19 mouse cellular contexts compared by ENCODE assay signal in the genomic region with DNA sequence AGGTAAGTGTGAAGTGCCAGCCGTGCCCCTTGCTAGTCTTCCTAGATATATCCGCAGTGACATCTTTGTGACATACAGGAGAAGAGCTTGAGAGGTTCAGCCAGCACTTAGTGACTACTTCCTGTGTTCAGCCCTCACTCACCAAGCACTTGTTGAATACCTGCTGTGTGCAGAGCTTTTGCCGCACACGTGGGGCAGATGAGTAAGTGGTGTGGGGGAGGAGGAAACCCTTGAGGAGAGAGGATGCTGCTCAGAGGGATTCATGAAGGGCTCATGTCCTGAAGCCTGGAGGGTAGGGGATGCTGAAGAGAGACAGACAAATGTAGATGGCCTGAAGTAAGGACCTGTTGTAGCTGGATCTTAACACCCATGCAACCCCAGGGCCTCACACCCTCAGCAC. TPM values are rescaled to one million over a fixed set of nuclear protein-coding genes. Genes with fewer than 3 reads are reported as not detected.
DNase-seq lines count a peak whose midpoint lies in the region; ATAC-seq and TF ChIP-seq lines count a peak whose summit lies in the region.
"Had no signal": no experiment of that assay in that cellular context is flagged by ENCODE, and none has a peak within 500 bp of the region (broad histone marks: within the 10 kb centered on the region; RNA-seq: fewer than 3 reads in every experiment).

No protein-coding gene starts in this region.

- DNase-seq in heart, postnatal 36 days, result no peak
- no peak for DNase-seq in lung, adult 2 months
- no peak for DNase-seq in urinary bladder, postnatal 14 days (ENCODE audit: low spot score)
- DNase-seq: B cell, adult 2 months; cerebellum, adult 18-20 months; gastrocnemius, postnatal 25 days; kidney, adult 2 months; kidney, postnatal 4 days; layer of hippocampus, postnatal 36 days had no signal

- TF ChIP-seq POLR2A in lung, adult 2 months (IDR thresholded peaks at IDR 0.05; ENCODE audit: borderline replicate concordance, extremely low read depth, low read depth, low read length), result no peak
- TF ChIP-seq POLR2A in olfactory bulb, adult 2 months (IDR thresholded peaks at IDR 0.05; ENCODE audit: insufficient read depth, low read depth, low read length), result no peak

- peak overlapping the region; percentile 29; the same call in 1 of the 2 replicates for H3K27ac ChIP-seq in heart, embryonic 11.5 days (ENCODE audit: low read depth, low read length)
- peak overlapping the region; percentile 55; the same call in 1 of the 2 replicates for H3K27ac ChIP-seq in lung, embryonic 15.5 days
- peak overlapping the region; percentile 77 for H3K27ac ChIP-seq in olfactory bulb, adult 2 months (ENCODE audit: insufficient read depth, low read depth, low read length)
- H3K27ac ChIP-seq: embryonic facial prominence, embryonic 13.5 days; liver, embryonic 15.5 days had no signal

- no peak for TF ChIP-seq CTCF in lung, adult 2 months (IDR thresholded peaks at IDR 0.05; ENCODE audit: insufficient read depth, low read length)
- no peak for TF ChIP-seq CTCF in olfactory bulb, adult 2 months (IDR thresholded peaks at IDR 0.05; ENCODE audit: insufficient read depth, low read depth, low read length)

- no peaks in the 10 kb centered on the region for H3K9me3 ChIP-seq in heart, embryonic 11.5 days (replicated peaks; ENCODE audit: control insufficient read depth, low read length)
- no peaks in the 10 kb centered on the region for H3K9me3 ChIP-seq in lung, embryonic 15.5 days
- H3K9me3 ChIP-seq: embryonic facial prominence, embryonic 13.5 days; G1E; hindbrain, embryonic 15.5 days; liver, embryonic 15.5 days had no signal

- WGBS in heart, embryonic 11.5 days (ENCODE audit: insufficient replicate concordance), result 35% methylated on average over 4 of the region's 4 CpGs
- WGBS in lung, embryonic 15.5 days, result 31% methylated on average over 4 of the region's 4 CpGs
- 47% methylated on average over 4 of the region's 4 CpGs for WGBS in lung, adult 2 months
- 40% methylated on average over 4 of the region's 4 CpGs for WGBS in olfactory bulb, adult 2 months

- intact Hi-C loops in heart, postnatal 36 days (cut with DNase I), result loop anchor here (5.0 kb wide), 1 partner anchor 203 kb away; no protein-coding TSS in a partner anchor

- H3K4me3 ChIP-seq in heart, embryonic 11.5 days (ENCODE audit: low read depth, low read length), result no peak overlapping the region
- no peak overlapping the region for H3K4me3 ChIP-seq in lung, embryonic 15.5 days
- H3K4me3 ChIP-seq in lung, adult 2 months (replicated peaks; ENCODE audit: extremely low read depth, low read depth, low read length), result no peak overlapping the region
- no peak overlapping the region for H3K4me3 ChIP-seq in olfactory bulb, adult 2 months (ENCODE audit: insufficient read depth, low read depth, low read length)
- H3K4me3 ChIP-seq: embryonic facial prominence, embryonic 13.5 days; hindbrain, embryonic 15.5 days; liver, embryonic 15.5 days had no signal

- ATAC-seq in heart, embryonic 11.5 days (replicated peaks; ENCODE audit: insufficient number of reproducible peaks, low FRiP score, low TSS enrichment), result no peak
- ATAC-seq in lung, embryonic 15.5 days (ENCODE audit: borderline replicate concordance, extremely low read depth, low FRiP score, low TSS enrichment), result no peak
- peak; percentile 26 for ATAC-seq in activated CD4-positive, CD25-positive, alpha-beta regulatory T cell, adult 4 months

- H3K36me3 ChIP-seq in heart, embryonic 11.5 days (ENCODE audit: control insufficient read depth, insufficient read depth, low read length), result no peaks in the 10 kb centered on the region
- H3K36me3 ChIP-seq in lung, embryonic 15.5 days, result peaks cover 26% of the 10 kb centered on the region
- H3K36me3 ChIP-seq: hindbrain, embryonic 15.5 days had no signal

- peaks cover 19% of the 10 kb centered on the region for H3K27me3 ChIP-seq in heart, embryonic 11.5 days (ENCODE audit: control insufficient read depth, insufficient read depth, low read length)
- no peaks in the 10 kb centered on the region for H3K27me3 ChIP-seq in lung, embryonic 15.5 days

- H3K9ac ChIP-seq in heart, embryonic 11.5 days (ENCODE audit: low read depth, low read length), result no peak overlapping the region
- no peak overlapping the region for H3K9ac ChIP-seq in lung, embryonic 15.5 days
- H3K9ac ChIP-seq: hindbrain, embryonic 15.5 days; liver, embryonic 15.5 days had no signal

- peaks cover 22% of the 10 kb centered on the region for H3K4me1 ChIP-seq in heart, embryonic 11.5 days (ENCODE audit: control insufficient read depth, insufficient read depth, low read length)
- peaks cover 29% of the 10 kb centered on the region for H3K4me1 ChIP-seq in lung, embryonic 15.5 days
- no peaks in the 10 kb centered on the region; the same call in 1 of the 2 replicates for H3K4me1 ChIP-seq in lung, adult 2 months (ENCODE audit: control insufficient read depth, insufficient read depth, low read length)
- H3K4me1 ChIP-seq in olfactory bulb, adult 2 months (ENCODE audit: control insufficient read depth, insufficient read depth, low read length), result peaks cover 43% of the 10 kb centered on the region

- H3K4me2 ChIP-seq in heart, embryonic 11.5 days, result no peak overlapping the region
- no peak overlapping the region for H3K4me2 ChIP-seq in lung, embryonic 15.5 days
- H3K4me2 ChIP-seq: embryonic facial prominence, embryonic 13.5 days; hindbrain, embryonic 15.5 days had no signal

RNA-seq across cellular contexts. Expression of a gene that starts 3.5 kb away (rescaled TPM):
- 0.89 TPM in 1 of 2 replicates, not detected in the other for polyA plus RNA-seq in heart, embryonic 11.5 days (2014; fragmentation: Nextera tagmentation; extraction: Ambion mirVana)
- total RNA-seq in heart, postnatal 36 days (2021), result not detected
- 10.3 TPM in 1 of 2 replicates, not detected in the other for polyA plus RNA-seq in lung, embryonic 15.5 days (2015; fragmentation: Nextera tagmentation; extraction: Ambion mirVana)
- 0.68 and 1.7 TPM in 2 replicates for polyA plus RNA-seq in lung, adult 2 months (2012; rRNA removed)
- 10 to 100 TPM; 15.9 to 22.1 TPM for polyA plus RNA-seq in activated CD4-positive, CD25-positive, alpha-beta regulatory T cell, adult 4 months (2017; shearing (Covaris generic))
- not detected in 2 replicates for polyA plus RNA-seq in olfactory bulb, adult 2 months (2012; ENCODE audit: insufficient read depth, insufficient read length, low replicate concordance, missing spikeins)
- total RNA-seq: G1E had no signal
- polyA plus RNA-seq: heart, embryonic 14.5 days; hindbrain, embryonic 15.5 days; kidney, adult 2 months; liver, embryonic 15.5 days; neural tube, embryonic 11.5 days had no signal

RNA-seq across cellular contexts. Expression of a gene that starts 7.3 kb away (rescaled TPM):
- 5.8 and 5.9 TPM in 2 replicates for polyA plus RNA-seq in heart, embryonic 11.5 days (2014; fragmentation: Nextera tagmentation; extraction: Ambion mirVana)
- 10 to 100 TPM; 51.8 to 74.3 TPM for total RNA-seq in heart, postnatal 36 days (2021)
- 16.9 and 26.7 TPM in 2 replicates for polyA plus RNA-seq in lung, embryonic 15.5 days (2015; fragmentation: Nextera tagmentation; extraction: Ambion mirVana)
- polyA plus RNA-seq in lung, adult 2 months (2012; rRNA removed), result 8.7 and 9.3 TPM in 2 replicates
- 10 to 100 TPM; 13.4 to 18.5 TPM for polyA plus RNA-seq in activated CD4-positive, CD25-positive, alpha-beta regulatory T cell, adult 4 months (2017; shearing (Covaris generic))
- polyA plus RNA-seq in olfactory bulb, adult 2 months (2012; ENCODE audit: insufficient read depth, insufficient read length, low replicate concordance, missing spikeins), result not detected in 2 replicates
- polyA plus RNA-seq: G1E had no signal
